ENCODE assay signal across 9 mouse cellular contexts in genomic region chr4:133009131-133009530, GRCm38 (mm10). TPM values are rescaled to one million over a fixed set of nuclear protein-coding genes. Genes with fewer than 3 reads are reported as not detected.
DNase-seq lines count a peak whose midpoint lies in the region; ATAC-seq and TF ChIP-seq lines count a peak whose summit lies in the region.
"Had no signal": no experiment of that assay in that cellular context is flagged by ENCODE, and none has a peak within 500 bp of the region (broad histone marks: within the 10 kb centered on the region; RNA-seq: fewer than 3 reads in every experiment).

No protein-coding gene starts in this region.

- no peaks in the 10 kb centered on the region for H3K36me3 ChIP-seq in heart, postnatal 0 days (replicated peaks; ENCODE audit: control insufficient read depth, insufficient read depth, low read length)
- no peaks in the 10 kb centered on the region for H3K36me3 ChIP-seq in thymus, adult 2 months (ENCODE audit: control insufficient read depth, insufficient read depth, low read length)
- no peaks in the 10 kb centered on the region for H3K36me3 ChIP-seq in small intestine, adult 2 months (ENCODE audit: control insufficient read depth, insufficient read depth, low read length)
- H3K36me3 ChIP-seq: embryonic facial prominence, embryonic 12.5 days had no signal

- TF ChIP-seq POLR2A in thymus, adult 2 months (IDR thresholded peaks at IDR 0.05; ENCODE audit: control insufficient read depth, extremely low read depth, insufficient read depth, low read length, poor library complexity), result no peak
- no peak for TF ChIP-seq POLR2A in brain, embryonic 14.5 days (IDR thresholded peaks at IDR 0.05; ENCODE audit: borderline replicate concordance, extremely low read depth, insufficient read depth, insufficient read length, poor library complexity, severe bottlenecking)
- TF ChIP-seq POLR2A in small intestine, adult 2 months (IDR thresholded peaks at IDR 0.05; ENCODE audit: low read depth, low read length), result no peak

- no peak overlapping the region for H3K27ac ChIP-seq in heart, postnatal 0 days (ENCODE audit: low read depth)
- no peak overlapping the region for H3K27ac ChIP-seq in thymus, adult 2 months (ENCODE audit: control insufficient read depth, insufficient read depth, low read length)
- no peak overlapping the region for H3K27ac ChIP-seq in small intestine, adult 2 months (ENCODE audit: insufficient read depth, low read depth, low read length)
- H3K27ac ChIP-seq: embryonic facial prominence, embryonic 12.5 days had no signal

- no peak for TF ChIP-seq EP300 in heart, postnatal 0 days (IDR thresholded peaks at IDR 0.05; ENCODE audit: low read depth)

- peaks cover 15% of the 10 kb centered on the region for H3K4me1 ChIP-seq in heart, postnatal 0 days (ENCODE audit: control insufficient read depth, insufficient read depth)
- H3K4me1 ChIP-seq in thymus, adult 2 months (replicated peaks; ENCODE audit: control insufficient read depth, insufficient read depth, low read length), result peaks cover 29% of the 10 kb centered on the region
- H3K4me1 ChIP-seq in small intestine, adult 2 months (ENCODE audit: control insufficient read depth, insufficient read depth, insufficient read length, low read length), result peaks cover 21% of the 10 kb centered on the region

- H3K4me2 ChIP-seq in heart, postnatal 0 days (ENCODE audit: low read depth, low read length), result no peak overlapping the region
- H3K4me2 ChIP-seq: embryonic facial prominence, embryonic 12.5 days had no signal

- H3K9ac ChIP-seq in heart, postnatal 0 days (replicated peaks; ENCODE audit: low read depth, low read length), result no peak overlapping the region
- H3K9ac ChIP-seq: embryonic facial prominence, embryonic 12.5 days had no signal

- H3K9me3 ChIP-seq in heart, postnatal 0 days (replicated peaks; ENCODE audit: control insufficient read depth, low read length), result no peaks in the 10 kb centered on the region
- H3K9me3 ChIP-seq: embryonic facial prominence, embryonic 12.5 days had no signal

- no peak for ATAC-seq in heart, postnatal 0 days (ENCODE audit: insufficient read depth, low read depth)
- no peak for ATAC-seq in activated CD4-positive, CD25-positive, alpha-beta regulatory T cell, adult 4 months

- peak; percentile 81 for TF ChIP-seq CTCF in heart, postnatal 0 days (IDR thresholded peaks at IDR 0.05; ENCODE audit: low read depth)
- TF ChIP-seq CTCF in thymus, adult 2 months (IDR thresholded peaks at IDR 0.05; ENCODE audit: borderline replicate concordance, control insufficient read depth, extremely low read depth, insufficient read depth, low read length, poor library complexity), result no peak
- peak; percentile 80; the same call in 1 of the 2 replicates for TF ChIP-seq CTCF in brain, embryonic 14.5 days (IDR thresholded peaks at IDR 0.05; ENCODE audit: borderline replicate concordance, extremely low read depth, insufficient read depth, insufficient read length)
- peak; percentile 72; the same call in 1 of the 2 replicates for TF ChIP-seq CTCF in small intestine, adult 2 months (IDR thresholded peaks at IDR 0.05; ENCODE audit: extremely low read depth, insufficient read length, insufficient replicate concordance, low read depth, low read length)

- 3% methylated on average over 4 of the region's 4 CpGs for WGBS in heart, postnatal 0 days
- WGBS in thymus, adult 2 months, result 4% methylated on average over 4 of the region's 4 CpGs
- WGBS in small intestine, adult 2 months, result 3% methylated on average over 4 of the region's 4 CpGs

- H3K4me3 ChIP-seq in heart, postnatal 0 days (ENCODE audit: low read depth, low read length), result no peak overlapping the region
- H3K4me3 ChIP-seq in thymus, adult 2 months (ENCODE audit: control insufficient read depth, insufficient read depth, low read length), result no peak overlapping the region
- no peak overlapping the region for H3K4me3 ChIP-seq in small intestine, adult 2 months (ENCODE audit: low read depth, low read length)
- H3K4me3 ChIP-seq: embryonic facial prominence, embryonic 12.5 days had no signal

- peak; percentile 54 for DNase-seq in heart, postnatal 0 days (ENCODE audit: low spot score)
- DNase-seq in heart, adult 9 months (ENCODE audit: low spot score in 2 of 2), result no peak
- peak; percentile 80 for DNase-seq in thymus, adult 2 months
- DNase-seq in thymus, adult 18-20 months, result no peak
- peak; percentile 83 for DNase-seq in brain, embryonic 14.5 days (ENCODE audit: low read depth)
- peak; percentile 81 for DNase-seq in heart, postnatal 4 days

- H3K27me3 ChIP-seq in heart, postnatal 0 days (ENCODE audit: control insufficient read depth, insufficient read depth, low read length), result no peaks in the 10 kb centered on the region
- H3K27me3 ChIP-seq in thymus, adult 2 months (ENCODE audit: control insufficient read depth, insufficient read depth, low read length), result peaks cover 2% of the 10 kb centered on the region; the same call in 1 of the 2 replicates
- H3K27me3 ChIP-seq in small intestine, adult 2 months (ENCODE audit: control insufficient read depth, insufficient read depth, low read length), result no peaks in the 10 kb centered on the region

RNA-seq across cellular contexts. Expression of gene Ahdc1, which starts 1.9 kb away (rescaled TPM):
- total RNA-seq in heart, postnatal 0 days (2014; rRNA removed; ENCODE audit: low replicate concordance), result 40.5 and 57.2 TPM in 2 replicates
- 4.6 and 5.2 TPM in 2 replicates for polyA plus RNA-seq in heart, postnatal 0 days (2015; fragmentation: Nextera tagmentation; extraction: Ambion mirVana)
- polyA plus RNA-seq in thymus, adult 2 months (2012; rRNA removed), result 59.8 and 78.9 TPM in 2 replicates
- 20.9 and 43.2 TPM in 2 replicates for polyA plus RNA-seq in brain, embryonic 14.5 days (2012; rRNA removed)
- 10 to 100 TPM; 41.1 to 48.7 TPM for total RNA-seq in heart, postnatal 4 days (2021)
- 13.8 and 23.7 TPM in 2 replicates for polyA plus RNA-seq in small intestine, adult 2 months (2012; rRNA removed)
- 1 to 10 TPM; 2.1 TPM for polyA plus RNA-seq in activated CD4-positive, CD25-positive, alpha-beta regulatory T cell, adult 4 months (2017; shearing (Covaris generic))

RNA-seq across cellular contexts. Expression of gene Fgr, which starts 35.2 kb away (rescaled TPM):
- 0.04 and 0.19 TPM in 2 replicates for total RNA-seq in heart, postnatal 0 days (2014; rRNA removed; ENCODE audit: low replicate concordance)
- polyA plus RNA-seq in heart, postnatal 0 days (2015; fragmentation: Nextera tagmentation; extraction: Ambion mirVana), result 0.31 and 0.37 TPM in 2 replicates
- 15.3 and 15.8 TPM in 2 replicates for polyA plus RNA-seq in thymus, adult 2 months (2012; rRNA removed)
- 0.09 and 0.15 TPM in 2 replicates for polyA plus RNA-seq in brain, embryonic 14.5 days (2012; rRNA removed)
- under 1 TPM; 0.33 to 0.43 TPM for total RNA-seq in heart, postnatal 4 days (2021)
- 3.5 and 3.8 TPM in 2 replicates for polyA plus RNA-seq in small intestine, adult 2 months (2012; rRNA removed)
- polyA plus RNA-seq in activated CD4-positive, CD25-positive, alpha-beta regulatory T cell, adult 4 months (2017; shearing (Covaris generic)), result 1 to 10 TPM; 4.2 TPM

Comparison
In these comparisons a context has a peak if more than half of its experiments do, and no peak if none do; other contexts are left out.
1. DNase-seq: peak in heart, postnatal 0 days (single experiment), thymus, adult 2 months (single experiment), brain, embryonic 14.5 days (single experiment) and heart, postnatal 4 days (single experiment); none in heart, adult 9 months (0 of 2) and thymus, adult 18-20 months (0 of 2).